Mouse (Mus musculus) MEL-GATA-1-ER (cell line): ENCODE measurements at regions not wholly inside any gene's neighbourhood (a gene's known extent, or its start where the extent isn't known, plus 50 kb on each side); places are given as distances from the start of the nearest gene placed in this dataset.
A peak's percentile ranks its signal among the peaks of the same experiment; 100 is the strongest.

Experiments used
- DNase-seq: peaks from one replicate; pipeline ENCODE4 v3.0.0-alpha.2; 2012; ENCODE audit warnings: low read depth; ENCODE audit errors: extremely low read depth

DNA sequence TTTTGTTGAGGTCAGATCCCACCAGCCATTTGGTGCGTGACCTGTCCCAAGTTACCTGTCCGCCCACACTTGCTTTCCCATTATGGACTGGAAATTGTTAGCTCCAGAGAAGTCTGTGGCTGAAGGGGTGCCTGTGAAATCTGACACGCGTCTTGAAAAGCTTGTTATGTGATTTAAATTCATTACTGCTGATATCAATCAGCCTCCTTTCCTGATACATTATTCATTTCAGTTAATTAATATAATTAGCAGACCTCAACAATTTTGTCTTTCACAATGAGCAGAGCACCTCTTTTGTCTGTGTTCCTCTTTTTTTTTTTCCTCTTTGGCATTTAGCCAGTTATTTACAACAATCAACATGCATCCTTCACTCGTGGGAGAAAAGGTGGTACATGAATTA, 58.6 kb upstream of the Grip1 start:
- DNase-seq = no peak

- DNase-seq = no peak
Observed at GRCm38 (mm10) chr10:119387924-119388323, 65.7 kb upstream of the Grip1 start.

DNA sequence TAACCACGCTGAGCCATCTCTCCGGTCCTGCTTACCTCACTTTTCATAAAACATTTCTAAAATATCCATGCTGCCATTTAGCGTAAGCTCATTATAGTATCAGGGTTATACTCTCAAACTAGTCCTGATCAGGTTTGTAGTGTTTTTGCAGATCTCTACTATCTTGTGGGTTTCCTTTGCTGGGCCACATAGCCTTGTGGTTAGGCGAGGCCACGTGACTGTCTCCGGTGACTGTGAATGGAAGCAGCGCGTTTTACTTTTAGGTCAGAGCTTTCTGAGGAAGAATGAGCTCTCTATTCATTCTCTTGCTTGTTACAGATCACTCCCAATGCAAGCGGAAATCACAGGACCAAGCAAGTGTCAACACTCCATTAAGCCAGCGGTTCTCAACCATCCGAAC, 71.4 kb upstream of the Grip1 start:
- DNase-seq = no peak

GRCm38 (mm10) chr10:119368566-119368965, 85.1 kb upstream of the Grip1 start:
- no peak for DNase-seq

- no peak for DNase-seq
Observed at GRCm38 (mm10) chr10:119363616-119364015, 90.0 kb upstream of the Grip1 start.

DNA sequence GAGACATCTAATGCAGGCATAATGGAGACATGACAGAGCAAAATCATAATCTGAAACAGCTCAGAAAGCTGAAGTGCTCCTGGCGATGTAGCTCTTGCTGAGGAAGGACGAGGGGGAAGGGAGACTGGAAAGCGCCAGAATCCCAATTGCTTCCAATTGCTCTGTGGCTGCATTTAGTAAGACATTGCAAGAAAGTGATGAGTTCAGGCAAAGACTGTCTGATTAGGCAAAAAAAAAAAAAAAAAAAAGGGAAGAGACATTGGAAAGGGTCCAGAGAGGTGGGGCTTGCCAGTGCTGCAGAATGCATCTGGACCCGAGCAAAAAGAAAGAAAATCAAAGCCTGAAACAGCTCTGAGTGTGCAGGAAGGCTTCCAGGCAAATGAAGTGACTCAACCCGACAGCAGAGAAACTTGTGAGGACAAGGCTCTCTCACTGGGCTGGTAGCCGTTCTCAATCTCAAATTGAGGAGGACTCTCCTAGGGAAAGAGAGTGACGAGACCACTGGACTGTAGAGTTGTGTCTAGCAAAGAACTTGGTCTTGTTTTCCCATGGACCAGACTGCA, 94.8 kb upstream of the Grip1 start:
- DNase-seq = no peak

DNA sequence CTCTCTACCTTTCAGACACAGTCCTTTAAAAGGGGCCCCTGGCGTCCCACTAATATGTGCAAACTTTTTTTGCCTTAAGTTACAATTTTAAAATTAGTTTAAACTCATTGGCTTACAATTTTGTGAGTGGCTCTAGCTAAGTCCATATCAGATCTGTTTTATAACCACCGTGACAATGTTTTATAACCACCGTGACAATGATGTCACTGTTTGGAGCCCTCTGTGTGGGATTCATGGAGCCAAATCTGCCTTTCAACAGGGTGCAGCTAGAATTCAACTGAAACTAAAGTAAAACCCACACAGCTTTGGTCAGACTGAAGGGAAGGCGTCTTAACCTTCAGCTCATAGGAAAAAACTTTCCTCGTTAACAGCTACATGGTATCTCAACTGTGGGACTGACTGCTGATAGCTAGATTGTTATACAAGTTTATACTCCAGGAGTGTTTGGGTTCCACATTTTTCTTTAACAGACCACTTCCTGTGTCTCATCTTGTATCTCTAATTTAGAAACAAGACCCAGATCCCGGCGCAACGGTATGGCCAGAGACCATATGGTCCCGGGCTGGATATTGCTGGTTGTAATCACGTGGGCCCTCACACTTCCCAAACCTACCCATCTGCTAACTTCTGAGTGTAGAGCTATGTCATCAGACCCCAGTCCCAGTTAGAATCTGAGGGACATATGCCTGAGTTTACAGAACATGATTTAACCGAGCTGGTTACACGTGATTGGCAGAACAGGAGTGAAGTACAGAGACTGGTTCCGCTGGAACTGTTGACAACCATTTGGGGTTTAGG, 102.7 kb upstream of the Cand1 start:
- DNase-seq = no peak

- DNase-seq = no peak
Observed at GRCm38 (mm10) chr10:119340323-119340722, 100.5 kb upstream of the Cand1 start.

- no peak for DNase-seq
Observed at GRCm38 (mm10) chr10:119326912-119327311, 87.1 kb upstream of the Cand1 start.

DNA sequence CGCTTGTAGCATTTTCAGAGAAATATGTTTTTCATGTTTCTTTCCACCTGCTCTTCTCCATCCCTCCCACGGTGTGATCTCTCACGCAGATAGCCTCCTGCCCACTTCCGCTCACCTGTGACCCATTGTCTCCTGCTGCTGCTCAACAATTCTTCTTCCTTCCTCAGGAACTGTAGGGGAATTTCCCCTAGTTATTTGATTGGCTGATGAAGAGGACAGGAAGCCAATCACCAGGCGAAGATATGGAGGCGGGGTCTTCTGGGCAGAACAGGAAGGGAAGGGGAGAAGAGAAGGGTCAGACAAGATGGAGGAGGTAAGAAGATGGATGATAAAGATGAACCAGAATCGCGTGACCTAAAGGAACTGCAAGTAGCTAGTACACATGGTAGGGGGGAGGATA, 80.1 kb upstream of the Cand1 start:
- no peak for DNase-seq

- DNase-seq = no peak
Observed at GRCm38 (mm10) chr10:119318416-119318815, 78.6 kb upstream of the Cand1 start.

GRCm38 (mm10) chr10:119311578-119311977, 71.7 kb upstream of the Cand1 start:
- no peak for DNase-seq

DNA sequence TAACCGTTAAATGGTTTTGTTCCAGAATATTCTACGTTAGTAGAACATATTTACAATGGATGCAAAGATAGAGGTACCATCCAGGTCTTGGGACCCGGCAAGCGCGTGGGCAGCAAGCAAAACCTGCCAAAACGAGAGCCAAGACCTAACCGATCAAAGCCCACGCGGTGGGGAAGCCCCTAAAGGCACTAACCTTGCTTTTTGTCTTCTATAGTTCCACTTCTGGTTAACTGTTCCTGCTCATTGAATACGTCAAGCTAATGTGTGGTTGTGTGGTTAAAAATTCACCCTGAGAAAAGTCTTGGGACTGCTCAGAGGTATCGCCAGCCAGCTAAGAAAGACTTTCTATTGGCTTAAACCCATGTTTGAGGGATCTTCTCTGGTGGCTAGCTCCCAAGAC, 55.9 kb upstream of the Cand1 start:
- DNase-seq = no peak

GRCm38 (mm10) chr10:119294454-119295149, 54.7 kb upstream of the Cand1 start:
- DNase-seq = peak; percentile 45

- no peak for DNase-seq
Observed at GRCm38 (mm10) chr10:119293372-119293771, 53.5 kb upstream of the Cand1 start.
